Mouse (Mus musculus) heart, postnatal 0 days (tissue): ENCODE data around the gene Foxa1.

Experiments
- CTCF ChIP-seq: IDR thresholded peaks from 2 replicates; pipeline ENCODE4 v1.5.1; 2016; ENCODE audit warnings: antibody characterized with exemption, control low read depth, low read depth
- EP300 ChIP-seq: IDR thresholded peaks from 2 replicates; pipeline ENCODE4 v1.6.1; 2016; ENCODE audit warnings: antibody characterized with exemption, low read depth

GRCm38 (mm10) chr12:57548352-57548980, 1.8 kb upstream of the Foxa1 start:
- TF ChIP-seq EP300 (no peak), CTCF (peak; percentile 20; the same call in 1 of the 2 replicates)
